Mouse (Mus musculus) hindbrain, postnatal 0 days (tissue): ENCODE data around the gene Itgb1bp1. TPM values are rescaled to one million over a fixed set of nuclear protein-coding genes. Genes with fewer than 3 reads are reported as not detected.
A peak's percentile ranks its signal among the peaks of the same experiment; 100 is the strongest.

Source experiments
- ATAC-seq: fragments of 200-750 bp; cut with Nextera tagmentation; 2 replicates; pipeline ENCODE4 v1.8.0; 2017; ENCODE audit warnings: mild to moderate bottlenecking, moderate TSS enrichment, moderate library complexity
- DNase-seq: peaks from one replicate; pipeline ENCODE4 v3.0.0-alpha.2; 2015; ENCODE audit warnings: low spot score
- H3K27ac ChIP-seq: fragments of 300-500 bp; sonication (generic); 2 replicates; pipeline ENCODE4 v1.5.1; 2014; ENCODE audit warnings: mild to moderate bottlenecking
- H3K27me3 ChIP-seq: fragments of 300-500 bp; sonication (generic); 2 replicates; pipeline ENCODE4 v1.6.1; 2014; ENCODE audit warnings: low read length, mixed read lengths; ENCODE audit not compliant: insufficient read depth
- H3K36me3 ChIP-seq: fragments of 300-500 bp; sonication (generic); 2 replicates; pipeline ENCODE4 v1.6.1; 2014; ENCODE audit warnings: low read length, mixed read lengths; ENCODE audit not compliant: insufficient read depth
- H3K4me1 ChIP-seq: fragments of 300-500 bp; sonication (generic); 2 replicates; pipeline ENCODE4 v1.6.1; 2014; ENCODE audit warnings: antibody characterized with exemption, low read length, mixed read lengths; ENCODE audit not compliant: insufficient read depth
- H3K4me2 ChIP-seq: fragments of 300-500 bp; sonication (generic); 2 replicates; pipeline ENCODE4 v1.6.1; 2014; ENCODE audit warnings: low read depth, mild to moderate bottlenecking, low read length, moderate library complexity, mixed read lengths
- H3K4me3 ChIP-seq: fragments of 300-500 bp; sonication (generic); 2 replicates; pipeline ENCODE4 v1.5.1; 2014; ENCODE audit warnings: low read length
- H3K9ac ChIP-seq: fragments of 300-500 bp; sonication (generic); replicated peaks from 2 replicates; pipeline ENCODE4 v1.6.1; 2014; ENCODE audit warnings: mild to moderate bottlenecking, low read length, moderate library complexity, mixed read lengths
- H3K9me3 ChIP-seq: fragments of 300-500 bp; sonication (generic); 2 replicates; pipeline ENCODE4 v1.6.1; 2016; ENCODE audit warnings: low read length, mixed read lengths
- CTCF ChIP-seq: IDR thresholded peaks from 2 replicates; pipeline ENCODE4 v1.5.1; 2016; ENCODE audit warnings: antibody characterized with exemption, control low read depth, low read depth
- WGBS: fragments of 180-500 bp; shearing (Covaris S2); extraction: QIAGEN DNeasy Blood & Tissue Kit; methylation state at CpG from one replicate; pipeline ENCODE4 v1.1.7; 2014; 5-methylcytosine and 5-hydroxymethylcytosine counted together
- polyA plus RNA-seq: library from polyadenylated mRNA; unstranded; fragments of >200 nt; fragmentation: Nextera tagmentation; extraction: Ambion mirVana; gene quantifications from 2 replicates; pipeline ENCODE4 v1.2.1, GENCODE M21; 2015
- total RNA-seq: library from RNA; depleted of rRNA; stranded (reverse); fragments of >200 nt; gene quantifications from 2 replicates; pipeline ENCODE4 v1.2.3, GENCODE M21; 2014

The Itgb1bp1 gene
- total and polyA plus RNA-seq, 2 experiments from 2014 or later: 21.1 to 38.5 TPM

DNA sequence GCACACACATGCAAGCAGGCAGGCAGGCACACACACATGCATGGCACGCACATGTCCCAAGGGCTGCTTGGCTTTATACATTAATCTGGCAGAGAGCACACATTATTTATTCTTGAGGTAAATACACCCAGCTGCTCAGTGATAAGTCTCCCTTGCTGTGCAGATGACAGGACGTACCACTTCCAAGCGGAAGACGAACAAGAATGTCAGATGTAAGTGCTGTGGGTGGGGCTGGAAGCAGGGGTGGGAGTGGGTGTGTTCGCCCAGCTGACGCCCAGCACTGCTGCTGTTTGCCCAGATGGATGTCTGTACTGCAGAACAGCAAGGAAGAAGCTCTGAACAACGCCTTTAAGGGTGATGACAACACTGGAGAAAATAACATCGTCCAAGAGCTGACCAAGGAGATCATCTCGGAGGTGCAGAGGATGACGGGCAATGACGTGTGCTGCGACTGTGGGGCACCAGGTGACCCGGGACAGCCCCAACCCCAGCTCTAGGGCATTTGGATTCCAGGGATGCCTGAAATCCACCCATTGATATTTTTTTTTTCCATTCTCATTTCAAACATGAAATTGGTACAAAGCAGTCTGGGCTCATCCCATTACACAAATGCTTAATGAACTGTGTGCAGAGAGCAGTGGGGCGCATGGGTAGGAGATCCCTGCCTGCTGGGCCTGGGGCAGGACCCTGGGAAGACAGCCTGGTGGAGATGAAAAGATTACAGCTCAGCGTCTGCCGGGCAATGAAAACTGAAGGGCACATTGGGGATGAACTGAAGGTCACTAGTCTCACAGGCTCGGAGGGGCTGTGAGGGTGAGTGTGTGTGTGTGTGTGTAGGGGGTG, 56.8 kb downstream of the Itgb1bp1 start:
- Histone ChIP-seq H3K9me3 (no peaks in the 10 kb centered on the region), H3K4me2 (no peak overlapping the region), H3K36me3 (peaks cover 24% of the 10 kb centered on the region), H3K9ac (no peak overlapping the region), H3K4me1 (no peaks in the 10 kb centered on the region), H3K4me3 (no peak overlapping the region), H3K27me3 (no peaks in the 10 kb centered on the region), H3K27ac (peak overlapping the region; percentile 20; the same call in 1 of the 2 replicates)
- DNase-seq: no peak
- peak; percentile 24; the same call in 1 of the 2 replicates for ATAC-seq
- no peak for TF ChIP-seq CTCF
- WGBS: 61% methylated on average over 17 of the region's 17 CpGs

DNA sequence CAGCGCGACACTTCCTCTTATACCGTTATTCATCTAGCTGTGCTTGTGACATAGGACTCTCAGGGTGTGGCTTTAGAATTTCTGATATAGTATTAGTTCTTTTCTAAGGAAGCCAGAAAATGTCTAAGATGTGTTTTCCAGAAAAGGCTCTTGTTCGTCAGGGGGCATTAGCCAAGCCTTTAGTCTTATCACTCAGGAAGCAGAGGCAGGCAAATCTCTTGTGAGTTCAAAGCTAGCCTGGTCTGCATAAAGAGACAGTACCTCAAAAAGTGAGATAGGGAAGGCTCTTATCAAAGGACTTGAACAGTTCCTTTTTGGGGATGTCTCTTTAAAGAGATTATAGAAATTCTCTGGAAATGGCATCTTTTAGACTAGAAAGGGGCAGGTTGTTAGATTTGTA, 57.4 kb downstream of the Itgb1bp1 start:
- DNase-seq: no peak
- H3K4me2 ChIP-seq: no peak overlapping the region
- H3K36me3 ChIP-seq: peaks cover 29% of the 10 kb centered on the region
- no peak overlapping the region for H3K4me3 ChIP-seq
- H3K27me3 ChIP-seq: no peaks in the 10 kb centered on the region
- H3K9me3 ChIP-seq: no peaks in the 10 kb centered on the region
- no peaks in the 10 kb centered on the region for H3K4me1 ChIP-seq
- no peak for TF ChIP-seq CTCF
- no peak overlapping the region for H3K9ac ChIP-seq
- no peak overlapping the region for H3K27ac ChIP-seq
- no peak for ATAC-seq
- WGBS: 87% methylated on average over 4 of the region's 4 CpGs

DNA sequence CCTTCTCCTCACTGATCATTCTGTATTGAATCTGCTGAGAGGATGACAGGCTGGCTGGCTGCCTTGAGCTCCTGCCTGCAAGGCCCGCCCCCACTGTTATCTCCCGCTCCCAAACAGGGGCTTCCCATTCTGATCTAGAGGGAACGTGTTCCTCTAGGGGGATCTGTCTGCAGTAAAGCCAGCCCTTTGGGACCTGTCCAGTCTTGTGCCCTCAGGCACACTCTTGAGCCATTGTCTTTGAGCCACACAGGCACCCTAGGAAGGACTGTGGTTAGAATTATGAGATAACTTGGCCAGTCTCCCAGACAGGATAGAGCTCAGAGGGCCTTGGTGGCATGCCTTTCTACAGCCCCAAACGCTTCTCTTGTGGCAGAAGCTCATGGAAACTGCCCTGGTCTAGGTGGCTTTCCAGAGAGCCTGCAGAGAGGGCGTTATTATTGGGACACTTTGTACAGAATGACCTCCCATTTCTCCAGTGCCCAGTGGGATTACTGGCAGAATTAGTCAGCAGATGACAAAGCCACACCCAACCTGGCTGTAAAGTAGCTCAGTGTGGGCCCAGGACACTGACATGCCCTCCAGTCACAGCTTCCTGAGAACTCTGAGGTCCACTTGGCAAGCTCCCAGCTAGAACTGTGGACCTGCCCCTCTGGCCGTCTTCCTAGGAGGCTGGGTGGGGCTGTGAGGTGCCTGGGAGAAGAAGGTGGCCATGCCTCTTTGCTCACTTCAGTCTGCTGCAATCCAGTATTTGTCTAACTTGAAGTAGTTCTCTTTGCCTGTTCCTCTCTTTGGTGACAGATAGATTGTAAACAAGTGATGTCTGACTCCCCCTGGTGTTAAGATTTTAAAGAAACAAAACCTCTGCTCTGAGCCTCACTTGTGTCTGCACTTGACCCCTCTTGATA, 58.8 kb downstream of the Itgb1bp1 start:
- Histone ChIP-seq H3K9me3 (no peaks in the 10 kb centered on the region), H3K27me3 (no peaks in the 10 kb centered on the region), H3K27ac (0 out of 2 replicates have a peak overlapping the region, but pooled peaks have one; percentile 12), H3K9ac (no peak overlapping the region), H3K4me1 (no peaks in the 10 kb centered on the region), H3K4me3 (no peak overlapping the region), H3K36me3 (peaks cover 25% of the 10 kb centered on the region), H3K4me2 (no peak overlapping the region)
- peak; percentile 58 for ATAC-seq
- WGBS: 39% methylated on average over 6 of the region's 6 CpGs
- DNase-seq: peak; percentile 72
- peak; percentile 62 for TF ChIP-seq CTCF

DNA sequence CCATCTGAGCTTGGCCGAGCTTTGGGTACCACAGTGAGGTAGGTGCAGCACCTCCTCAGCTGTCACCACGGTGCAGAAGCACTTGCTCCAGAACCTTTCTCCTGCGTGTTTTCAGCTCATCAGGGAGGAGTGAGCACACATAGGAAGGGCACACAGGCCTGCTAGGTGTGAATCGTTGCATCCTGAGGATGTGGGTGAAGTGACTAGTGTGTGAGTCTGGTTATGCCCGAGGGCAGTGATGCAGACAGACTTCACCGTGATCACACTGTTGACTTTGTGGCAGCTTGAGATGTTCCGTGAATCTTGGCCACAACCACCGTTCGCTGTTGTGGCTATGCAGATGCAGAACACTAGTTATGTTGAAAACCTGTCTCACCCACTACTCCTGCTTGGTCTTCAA, 59.8 kb downstream of the Itgb1bp1 start:
- no peaks in the 10 kb centered on the region for H3K27me3 ChIP-seq
- no peak overlapping the region for H3K27ac ChIP-seq
- 84% methylated on average over 9 of the region's 9 CpGs for WGBS
- H3K4me2 ChIP-seq: no peak overlapping the region
- no peak overlapping the region for H3K9ac ChIP-seq
- peaks cover 16% of the 10 kb centered on the region for H3K36me3 ChIP-seq
- H3K4me1 ChIP-seq: no peaks in the 10 kb centered on the region
- ATAC-seq (no peak), DNase-seq (no peak)
- TF ChIP-seq CTCF: no peak
- H3K9me3 ChIP-seq: no peaks in the 10 kb centered on the region
- no peak overlapping the region for H3K4me3 ChIP-seq

DNA sequence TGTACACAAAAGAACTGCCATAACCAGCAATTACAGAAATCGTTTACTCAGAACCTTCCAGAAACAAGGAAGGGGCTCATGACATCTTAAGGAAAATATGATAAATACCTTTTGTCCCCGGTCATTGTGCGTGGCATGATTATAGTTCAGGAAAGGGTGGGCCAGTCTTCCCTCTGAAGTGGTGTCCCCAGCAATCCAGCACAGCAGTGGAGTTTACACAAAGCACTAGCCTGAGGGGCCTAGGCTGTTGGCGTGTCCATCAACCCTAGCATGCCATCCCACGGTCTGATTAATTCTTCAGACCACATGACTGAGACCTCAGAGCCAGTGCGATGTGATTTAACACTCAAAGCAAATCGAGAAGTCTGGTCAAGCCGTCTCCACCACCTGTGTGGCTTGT, 60.7 kb downstream of the Itgb1bp1 start:
- Histone ChIP-seq H3K27me3 (no peaks in the 10 kb centered on the region), H3K4me1 (no peaks in the 10 kb centered on the region), H3K27ac (no peak overlapping the region), H3K4me3 (no peak overlapping the region), H3K36me3 (peaks cover 8% of the 10 kb centered on the region), H3K9ac (no peak overlapping the region), H3K4me2 (no peak overlapping the region), H3K9me3 (no peaks in the 10 kb centered on the region)
- WGBS: 50% methylated on average over 8 of the region's 8 CpGs
- TF ChIP-seq CTCF: no peak
- ATAC-seq (no peak; the same call in 1 of the 2 replicates), DNase-seq (no peak)

DNA sequence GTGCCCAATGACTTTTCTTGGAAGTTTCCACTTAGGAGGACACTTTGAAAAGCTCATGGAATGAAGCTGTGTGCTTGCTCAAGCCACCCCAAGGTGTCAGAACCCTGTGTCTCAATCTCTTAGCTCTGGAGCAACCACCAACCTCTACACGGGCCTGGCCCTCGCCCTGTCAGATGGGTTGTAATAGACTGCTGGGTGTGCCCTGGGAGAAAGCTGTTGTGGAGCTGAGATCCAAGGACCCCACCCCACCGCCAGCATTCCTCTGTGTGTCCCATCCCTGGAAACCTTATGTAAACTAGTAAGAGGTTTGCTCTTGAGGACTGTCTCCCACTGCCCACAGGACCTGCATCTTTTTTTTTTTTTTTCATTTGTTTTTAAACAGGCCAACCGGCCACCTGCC, 62.2 kb downstream of the Itgb1bp1 start:
- ATAC-seq (no peak), DNase-seq (no peak)
- no peak overlapping the region for H3K9ac ChIP-seq
- H3K4me2 ChIP-seq: no peak overlapping the region
- 85% methylated on average over 4 of the region's 4 CpGs for WGBS
- H3K27me3 ChIP-seq: no peaks in the 10 kb centered on the region
- H3K36me3 ChIP-seq: peaks cover 7% of the 10 kb centered on the region
- H3K4me3 ChIP-seq: no peak overlapping the region
- no peaks in the 10 kb centered on the region for H3K4me1 ChIP-seq
- H3K9me3 ChIP-seq: no peaks in the 10 kb centered on the region
- H3K27ac ChIP-seq: no peak overlapping the region
- no peak for TF ChIP-seq CTCF
